Mouse (Mus musculus): ENCODE measurements at regions not wholly inside any gene's neighbourhood (a gene's known extent, or its start where the extent isn't known, plus 50 kb on each side); places are given as distances from the start of the nearest gene placed in this dataset.
A peak's percentile ranks its signal among the peaks of the same experiment; 100 is the strongest.
"Not testable (repeated sequence)": the region's sequence is repeated elsewhere in the genome, so short reads cannot be mapped to it uniquely, and the experiment has no call there.

- DNase-seq (ENCODE audit: low read depth, low spot score) = peak; percentile 25
These were observed 66.7 kb upstream of the Chmp2b start for GRCm38 (mm10) chr16:65629186-65629585.

GRCm38 (mm10) chr16:65631680-65632079 is 69.2 kb upstream of the Chmp2b start:
- no peak for DNase-seq (ENCODE audit: low read depth, low spot score)

DNA sequence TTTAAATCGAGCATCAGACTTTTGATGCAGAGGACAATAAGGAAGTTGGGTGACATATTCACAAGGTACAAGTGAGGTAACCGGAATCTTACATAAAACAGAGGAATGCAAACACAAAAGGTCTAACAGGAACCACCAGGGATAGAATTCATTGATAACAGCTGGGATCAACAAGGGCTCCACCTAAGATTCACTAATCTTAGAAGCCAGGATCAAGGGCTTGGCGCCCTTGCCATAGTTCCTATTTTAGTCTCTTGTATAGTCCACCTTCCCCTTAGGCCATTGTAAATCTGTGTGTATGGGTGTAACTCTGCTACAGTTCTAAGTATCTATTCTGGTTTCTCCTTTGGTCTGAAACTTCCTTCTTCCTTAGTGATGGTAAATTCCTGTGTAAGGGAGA is 84.2 kb upstream of the Chmp2b start:
- not testable (repeated sequence) for DNase-seq (ENCODE audit: low read depth, low spot score)

GRCm38 (mm10) chr16:65649061-65649460 is 86.5 kb upstream of the Chmp2b start:
- DNase-seq (ENCODE audit: low read depth, low spot score) = no peak

- no peak for DNase-seq (ENCODE audit: low read depth, low spot score)
These were observed 93.0 kb upstream of the Chmp2b start for GRCm38 (mm10) chr16:65655490-65655889.

DNA sequence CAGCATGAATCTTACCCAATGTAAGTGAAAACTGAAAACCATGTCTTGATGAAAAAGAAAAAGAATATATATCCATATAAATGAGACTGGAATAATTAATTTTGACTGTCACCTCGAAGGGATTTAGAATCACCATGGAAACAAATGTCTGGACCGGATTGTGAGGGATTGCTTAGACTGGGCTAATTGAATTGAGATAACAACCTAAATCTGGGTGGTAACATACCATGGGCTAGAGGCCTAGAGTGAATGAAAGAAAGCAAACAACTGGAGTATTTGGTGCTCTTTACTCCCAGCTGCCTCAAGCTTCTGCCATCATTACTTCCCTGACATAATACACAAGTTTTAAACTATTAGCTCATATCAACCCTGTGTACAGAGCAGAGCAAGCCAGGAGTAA is 95.3 kb upstream of the Chmp2b start:
- no peak for DNase-seq (ENCODE audit: low read depth, low spot score)

GRCm38 (mm10) chr16:65664787-65665186 is 102.3 kb upstream of the Chmp2b start:
- peak; percentile 4 for DNase-seq (ENCODE audit: low read depth, low spot score)

- DNase-seq (ENCODE audit: low read depth, low spot score) = no peak
These were observed 109.6 kb upstream of the Chmp2b start for GRCm38 (mm10) chr16:65672116-65672515.

GRCm38 (mm10) chr16:65683089-65683488 is 120.6 kb upstream of the Chmp2b start:
- DNase-seq (ENCODE audit: low read depth, low spot score) = no peak

DNA sequence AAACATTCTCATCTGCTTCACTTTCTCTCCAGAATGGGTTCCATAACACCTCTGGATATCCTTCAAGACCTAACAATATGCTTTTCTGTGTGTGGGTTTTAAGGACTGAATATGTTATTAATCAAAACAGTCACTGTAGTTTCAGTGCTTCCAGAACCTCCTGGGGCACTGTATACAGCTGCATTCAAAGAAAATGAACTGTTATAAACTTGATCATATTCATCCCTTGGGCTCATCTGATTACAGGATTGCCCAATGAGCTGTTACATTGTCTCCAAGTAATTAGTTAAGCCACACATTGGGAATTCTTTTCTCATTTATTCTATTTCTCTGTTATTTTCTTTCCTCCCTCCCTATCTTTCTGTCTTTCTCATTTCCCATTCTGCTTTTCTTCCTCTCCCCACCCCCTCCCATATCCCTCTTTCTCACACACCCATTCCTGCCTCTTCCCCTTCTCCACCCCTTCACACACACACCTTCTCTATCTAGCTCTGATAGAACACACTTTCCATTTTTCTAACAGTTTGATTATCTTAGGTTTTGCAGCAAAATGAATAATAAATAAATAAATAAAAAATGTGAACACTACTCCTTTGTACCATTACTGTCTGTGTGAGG is 121.3 kb upstream of the Chmp2b start:
- no peak for DNase-seq (ENCODE audit: low read depth, low spot score)

DNA sequence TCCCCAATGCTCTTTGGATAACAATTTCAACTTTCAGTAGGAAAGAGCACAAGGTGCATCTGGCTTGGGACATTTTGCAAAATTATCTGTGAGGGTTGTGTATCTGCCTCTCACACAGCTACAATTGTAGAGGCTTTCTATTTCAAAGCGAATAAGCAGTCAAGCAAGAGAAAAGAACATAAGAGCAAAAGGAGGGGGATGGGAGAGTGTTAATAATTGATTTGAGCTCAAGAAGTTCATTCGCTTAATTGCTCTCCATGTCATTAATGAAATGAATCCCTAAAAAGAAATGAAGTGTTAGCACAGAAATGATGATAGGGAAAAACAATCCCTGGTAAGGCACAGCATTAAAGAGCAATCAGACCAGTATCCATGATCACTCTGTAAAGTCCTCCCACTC is 121.4 kb upstream of the Vgll3 start:
- no peak for DNase-seq (ENCODE audit: low read depth, low spot score)

DNA sequence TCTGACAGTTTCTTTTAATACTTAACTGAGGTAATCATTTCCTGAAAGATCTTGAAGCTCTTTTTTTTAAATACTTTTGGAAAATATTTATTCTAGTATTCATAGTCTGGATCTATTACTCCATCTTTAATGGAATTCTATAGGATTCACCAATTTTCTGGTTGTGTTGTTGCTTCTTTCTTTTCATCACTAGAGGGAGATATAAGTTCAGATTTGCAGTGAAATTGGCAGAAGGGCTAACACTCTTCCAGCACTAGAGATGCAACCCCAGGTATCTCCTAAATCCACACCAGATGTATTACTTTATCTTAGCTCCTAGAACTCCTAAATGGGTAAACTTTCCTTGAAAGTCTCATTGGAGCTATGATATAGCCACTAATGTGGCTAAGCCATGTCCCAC is 99.4 kb upstream of the Vgll3 start:
- DNase-seq (ENCODE audit: low read depth, low spot score) = no peak

DNA sequence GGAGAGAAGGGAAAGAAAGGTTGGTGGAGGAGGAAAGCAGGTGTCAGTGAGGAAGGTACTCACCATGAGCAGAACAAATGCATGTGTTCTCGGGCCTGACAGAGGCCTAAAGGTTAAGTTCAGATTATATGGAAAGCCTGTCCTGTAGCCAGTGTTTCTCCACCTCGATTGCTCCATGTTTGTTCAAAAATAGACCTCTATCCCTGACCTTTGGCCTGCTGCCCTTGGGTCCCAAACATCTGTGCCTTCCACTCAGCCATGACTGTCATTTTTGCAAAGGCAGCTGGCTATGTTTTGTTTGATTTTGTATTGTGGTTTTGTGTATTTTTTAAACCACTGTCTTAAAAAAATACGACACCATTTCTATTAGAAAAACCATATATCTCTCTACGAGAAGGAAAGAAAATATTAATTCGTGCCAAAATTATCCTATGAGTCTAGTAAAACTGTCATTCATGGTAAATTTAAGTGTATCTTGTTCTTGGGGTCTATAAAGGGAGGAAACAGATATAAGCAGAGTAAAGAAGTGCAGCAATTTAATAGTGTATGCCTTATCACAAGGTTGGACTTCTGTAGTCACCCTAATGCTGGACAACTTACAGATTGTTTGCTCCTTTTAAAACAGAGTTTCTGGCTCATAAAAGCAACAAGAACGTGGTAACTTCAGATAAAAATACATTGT is 96.1 kb upstream of the Vgll3 start:
- DNase-seq (ENCODE audit: low read depth, low spot score) = no peak

GRCm38 (mm10) chr16:65720953-65721352 is 94.1 kb upstream of the Vgll3 start:
- DNase-seq (ENCODE audit: low read depth, low spot score) = no peak

DNA sequence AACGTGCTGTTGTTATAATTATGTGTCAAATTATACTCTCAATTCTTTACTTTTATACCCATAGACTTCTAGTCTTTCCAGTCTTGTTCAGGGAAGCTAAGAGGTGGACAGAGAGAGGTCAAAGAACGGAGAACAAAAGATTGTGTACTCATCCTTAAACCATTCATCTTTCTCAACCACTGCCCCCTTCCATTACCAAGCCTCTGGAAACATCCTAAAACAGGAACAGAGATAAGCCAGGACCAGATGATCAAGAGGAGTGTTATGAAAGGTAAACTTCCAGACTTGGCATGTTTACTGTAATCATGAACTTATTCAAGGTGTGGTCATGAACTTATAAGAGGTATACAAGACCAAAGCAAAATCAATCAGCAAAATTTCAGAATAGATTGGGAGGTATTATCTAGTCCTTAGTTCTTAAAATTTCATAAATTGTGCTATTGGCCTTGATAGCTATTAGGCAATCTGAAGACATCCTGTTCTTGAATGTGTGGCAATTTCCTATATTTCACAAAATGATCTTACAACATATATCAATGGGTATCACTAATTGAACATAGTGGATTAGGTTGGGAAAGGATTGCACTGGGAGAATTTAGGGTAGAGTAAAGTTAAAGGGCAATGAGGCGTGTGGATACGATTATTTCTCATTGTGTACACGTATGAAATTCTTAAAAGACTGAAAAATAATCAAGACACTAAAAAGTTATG is 89.3 kb upstream of the Vgll3 start:
- no peak for DNase-seq (ENCODE audit: low read depth, low spot score)

DNA sequence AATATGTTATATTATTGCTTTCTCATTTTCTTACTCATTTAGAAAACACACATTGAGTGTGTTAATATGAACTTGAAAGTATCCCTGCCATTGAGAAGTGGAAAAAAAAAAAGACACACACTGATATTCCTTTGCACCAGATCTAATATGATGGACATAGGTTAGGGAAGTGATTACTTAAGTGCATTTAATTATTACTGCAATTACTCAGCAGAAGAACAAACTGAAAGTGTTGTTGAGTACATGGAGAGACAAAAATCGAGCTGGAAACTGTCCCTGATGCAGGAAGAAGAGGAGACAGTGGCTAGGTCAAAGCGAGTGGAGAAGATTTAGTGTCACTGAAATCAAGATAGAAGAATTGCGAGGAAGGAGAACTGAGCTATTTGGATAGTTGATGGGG is 88.8 kb upstream of the Vgll3 start:
- no peak for DNase-seq (ENCODE audit: low read depth, low spot score)

DNA sequence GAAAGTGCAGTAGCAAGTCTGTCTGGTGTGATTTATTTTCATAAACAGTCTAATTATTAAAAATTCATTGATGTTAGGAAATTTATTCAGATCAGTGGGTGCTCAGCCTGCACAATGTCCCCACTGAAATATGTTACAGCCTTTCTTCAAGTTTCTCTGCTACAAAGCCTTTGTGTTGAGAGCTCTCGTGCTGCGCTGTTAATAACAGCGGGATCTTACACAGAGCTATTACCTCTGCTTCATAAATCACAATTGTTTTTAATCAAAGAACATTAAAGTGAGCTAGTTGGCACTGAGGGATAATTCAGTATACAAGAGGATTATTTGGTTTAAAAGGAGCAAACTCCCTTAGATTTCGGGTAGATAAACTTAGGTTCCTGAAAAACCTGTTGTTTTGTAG is 85.7 kb upstream of the Vgll3 start:
- DNase-seq (ENCODE audit: low read depth, low spot score) = no peak

GRCm38 (mm10) chr16:65739652-65740051 is 75.4 kb upstream of the Vgll3 start:
- no peak for DNase-seq (ENCODE audit: low read depth, low spot score)

DNA sequence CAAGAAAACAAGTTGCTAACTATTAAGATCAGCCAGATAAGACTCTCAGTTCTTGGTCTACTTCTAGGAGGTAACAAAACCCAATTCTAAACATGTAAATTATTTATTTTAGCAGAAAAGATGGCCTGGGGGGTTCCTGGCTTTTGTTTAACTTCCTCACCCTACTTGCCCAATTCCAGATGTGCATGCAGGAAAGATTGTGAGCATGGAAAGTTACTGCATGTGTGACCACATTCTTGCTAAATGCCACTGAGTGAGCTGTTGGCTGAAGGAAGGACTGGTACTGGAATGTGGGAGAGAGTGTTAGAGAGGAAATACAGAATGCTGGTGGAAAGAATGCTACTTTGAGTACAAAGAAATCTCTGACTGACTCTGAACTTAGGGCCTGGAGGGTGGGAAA is 72.1 kb upstream of the Vgll3 start:
- no peak for DNase-seq (ENCODE audit: low read depth, low spot score)

- no peak for DNase-seq (ENCODE audit: low read depth, low spot score)
These were observed 59.4 kb upstream of the Vgll3 start for GRCm38 (mm10) chr16:65755667-65756066.
